ENCODE assay signal across 8 mouse cellular contexts in genomic region chr1:133237670-133238069, GRCm38 (mm10).
DNase-seq lines count a peak whose midpoint lies in the region; ATAC-seq lines count a peak whose summit lies in the region.

No protein-coding gene starts in this region.

- peak overlapping the region; percentile 20 for H3K4me2 ChIP-seq in kidney, embryonic 16.5 days (replicated peaks; ENCODE audit: low read depth, low read length)
- peak overlapping the region; percentile 19 for H3K4me2 ChIP-seq in lung, embryonic 16.5 days (ENCODE audit: low read depth, low read length)
- H3K4me2 ChIP-seq in stomach, embryonic 14.5 days (replicated peaks; ENCODE audit: low read depth, low read length): peak overlapping the region; percentile 12; the same call in 1 of the 2 replicates
- H3K4me2 ChIP-seq in forebrain, embryonic 16.5 days (ENCODE audit: low read length): no peak overlapping the region
- no peak overlapping the region for H3K4me2 ChIP-seq in midbrain, embryonic 11.5 days

- peak; percentile 55 to 68 for DNase-seq in urinary bladder, postnatal 4 days (ENCODE audit: low spot score in 2 of 2)
- no peak for DNase-seq in urinary bladder, postnatal 10 days (ENCODE audit: low spot score)
- peak; percentile 82 to 89 for DNase-seq in heart, adult 9 months (ENCODE audit: low spot score in 2 of 2)
- no peak for DNase-seq in midbrain, embryonic 11.5 days (ENCODE audit: low spot score, missing footprints)

- no peaks in the 10 kb centered on the region for H3K9me3 ChIP-seq in kidney, embryonic 16.5 days (ENCODE audit: low read length)
- no peaks in the 10 kb centered on the region for H3K9me3 ChIP-seq in lung, embryonic 16.5 days (ENCODE audit: control insufficient read depth, low read length)
- no peaks in the 10 kb centered on the region for H3K9me3 ChIP-seq in stomach, embryonic 14.5 days (ENCODE audit: control insufficient read depth, low read depth, low read length)
- H3K9me3 ChIP-seq in forebrain, embryonic 16.5 days (ENCODE audit: control insufficient read depth, low read length): no peaks in the 10 kb centered on the region
- no peaks in the 10 kb centered on the region for H3K9me3 ChIP-seq in midbrain, embryonic 11.5 days (ENCODE audit: control insufficient read depth, low read length)

- H3K27me3 ChIP-seq in kidney, embryonic 16.5 days (ENCODE audit: insufficient read depth, low read length): no peaks in the 10 kb centered on the region
- H3K27me3 ChIP-seq in lung, embryonic 16.5 days (ENCODE audit: control insufficient read depth, insufficient read depth, low read depth, low read length): no peaks in the 10 kb centered on the region
- no peaks in the 10 kb centered on the region for H3K27me3 ChIP-seq in stomach, embryonic 14.5 days (ENCODE audit: control insufficient read depth, insufficient read depth, low read length)
- no peaks in the 10 kb centered on the region for H3K27me3 ChIP-seq in forebrain, embryonic 16.5 days (replicated peaks; ENCODE audit: control insufficient read depth, insufficient read depth, low read length)
- H3K27me3 ChIP-seq in midbrain, embryonic 11.5 days (ENCODE audit: control insufficient read depth, insufficient read depth, low read length): no peaks in the 10 kb centered on the region

- 0 out of 2 replicates have a peak overlapping the region, but pooled peaks have one; percentile 26 for H3K9ac ChIP-seq in kidney, embryonic 16.5 days (replicated peaks; ENCODE audit: low read length)
- H3K9ac ChIP-seq in lung, embryonic 16.5 days (ENCODE audit: low read length): peak overlapping the region; percentile 0; the same call in 1 of the 2 replicates
- H3K9ac ChIP-seq in stomach, embryonic 14.5 days (replicated peaks; ENCODE audit: low read depth, low read length): no peak overlapping the region
- no peak overlapping the region for H3K9ac ChIP-seq in forebrain, embryonic 16.5 days (replicated peaks; ENCODE audit: low read depth, low read length)
- H3K9ac ChIP-seq in midbrain, embryonic 11.5 days (ENCODE audit: low read length): no peak overlapping the region

- no peaks in the 10 kb centered on the region for H3K36me3 ChIP-seq in kidney, embryonic 16.5 days (ENCODE audit: insufficient read depth, low read length)
- no peaks in the 10 kb centered on the region for H3K36me3 ChIP-seq in lung, embryonic 16.5 days (ENCODE audit: control insufficient read depth, insufficient read depth, low read length)
- H3K36me3 ChIP-seq in stomach, embryonic 14.5 days (ENCODE audit: control insufficient read depth, insufficient read depth, low read length): no peaks in the 10 kb centered on the region
- H3K36me3 ChIP-seq in forebrain, embryonic 16.5 days (ENCODE audit: control insufficient read depth, insufficient read depth): no peaks in the 10 kb centered on the region
- no peaks in the 10 kb centered on the region for H3K36me3 ChIP-seq in midbrain, embryonic 11.5 days (ENCODE audit: control insufficient read depth, insufficient read depth, low read length)

- WGBS in kidney, embryonic 16.5 days: 3% methylated on average over 11 of the region's 11 CpGs
- WGBS in lung, embryonic 16.5 days: 6% methylated on average over 11 of the region's 11 CpGs
- WGBS in stomach, embryonic 14.5 days: 7% methylated on average over 11 of the region's 11 CpGs
- WGBS in forebrain, embryonic 16.5 days: 86% methylated on average over 11 of the region's 11 CpGs
- WGBS in midbrain, embryonic 11.5 days: 67% methylated on average over 11 of the region's 11 CpGs

- peak overlapping the region; percentile 55; the same call in 1 of the 2 replicates for H3K27ac ChIP-seq in kidney, embryonic 16.5 days (ENCODE audit: low read length)
- H3K27ac ChIP-seq in lung, embryonic 16.5 days (ENCODE audit: low read length): peak overlapping the region; percentile 76
- peak overlapping the region; percentile 50 for H3K27ac ChIP-seq in stomach, embryonic 14.5 days (ENCODE audit: low read length)
- no peak overlapping the region for H3K27ac ChIP-seq in forebrain, embryonic 16.5 days (ENCODE audit: low read length)
- H3K27ac ChIP-seq in midbrain, embryonic 11.5 days (ENCODE audit: low read depth, low read length): no peak overlapping the region

- H3K4me3 ChIP-seq in kidney, embryonic 16.5 days (ENCODE audit: low read length): no peak overlapping the region
- H3K4me3 ChIP-seq in lung, embryonic 16.5 days (ENCODE audit: low read length): no peak overlapping the region
- H3K4me3 ChIP-seq in stomach, embryonic 14.5 days (ENCODE audit: low read depth, low read length): no peak overlapping the region
- H3K4me3 ChIP-seq in forebrain, embryonic 16.5 days (replicated peaks; ENCODE audit: low read length): no peak overlapping the region
- no peak overlapping the region for H3K4me3 ChIP-seq in midbrain, embryonic 11.5 days (ENCODE audit: low read depth, low read length)

- ATAC-seq in kidney, embryonic 16.5 days (ENCODE audit: low FRiP score, low TSS enrichment): peak; percentile 55
- peak; percentile 56 for ATAC-seq in lung, embryonic 16.5 days (ENCODE audit: low read depth)
- ATAC-seq in stomach, embryonic 14.5 days (ENCODE audit: insufficient number of reproducible peaks, insufficient read depth, low FRiP score, low read depth): peak; percentile 64; the same call in 1 of the 2 replicates
- ATAC-seq in forebrain, embryonic 16.5 days: no peak
- no peak for ATAC-seq in midbrain, embryonic 11.5 days (ENCODE audit: low FRiP score)

- peaks cover 48% of the 10 kb centered on the region for H3K4me1 ChIP-seq in kidney, embryonic 16.5 days (ENCODE audit: insufficient read depth, low read length)
- peaks cover 35% of the 10 kb centered on the region for H3K4me1 ChIP-seq in lung, embryonic 16.5 days (replicated peaks; ENCODE audit: control insufficient read depth, insufficient read depth, low read length)
- peaks cover 39% of the 10 kb centered on the region for H3K4me1 ChIP-seq in stomach, embryonic 14.5 days (ENCODE audit: control insufficient read depth, insufficient read depth, low read length)
- peaks cover 11% of the 10 kb centered on the region; the same call in 1 of the 2 replicates for H3K4me1 ChIP-seq in forebrain, embryonic 16.5 days (replicated peaks; ENCODE audit: control insufficient read depth, insufficient read depth, low read length)
- H3K4me1 ChIP-seq in midbrain, embryonic 11.5 days (ENCODE audit: control insufficient read depth, insufficient read depth, low read length): peaks cover 27% of the 10 kb centered on the region

Comparison
In these comparisons a context has a peak if more than half of its experiments do, and no peak if none do; other contexts are left out.
1. DNase-seq: peak in urinary bladder, postnatal 4 days (2 of 2) and heart, adult 9 months (2 of 2); none in urinary bladder, postnatal 10 days (single experiment) and midbrain, embryonic 11.5 days (single experiment).
2. ATAC-seq: peak in kidney, embryonic 16.5 days (single experiment), lung, embryonic 16.5 days (single experiment) and stomach, embryonic 14.5 days (single experiment); none in forebrain, embryonic 16.5 days (single experiment) and midbrain, embryonic 11.5 days (single experiment).
3. H3K27ac ChIP-seq: peak in kidney, embryonic 16.5 days (single experiment), lung, embryonic 16.5 days (single experiment) and stomach, embryonic 14.5 days (single experiment); none in forebrain, embryonic 16.5 days (single experiment) and midbrain, embryonic 11.5 days (single experiment).
4. H3K4me2 ChIP-seq: peak in kidney, embryonic 16.5 days (single experiment), lung, embryonic 16.5 days (single experiment) and stomach, embryonic 14.5 days (single experiment); none in forebrain, embryonic 16.5 days (single experiment) and midbrain, embryonic 11.5 days (single experiment).
5. H3K9ac ChIP-seq: peak in kidney, embryonic 16.5 days (single experiment) and lung, embryonic 16.5 days (single experiment); none in stomach, embryonic 14.5 days (single experiment), forebrain, embryonic 16.5 days (single experiment) and midbrain, embryonic 11.5 days (single experiment).